In genomic region chr7:28693321-28693966, GRCm38 (mm10) we compare ENCODE assay signal across 8 mouse cellular contexts. TPM values are rescaled to one million over a fixed set of nuclear protein-coding genes. Genes with fewer than 3 reads are reported as not detected.
A peak's percentile ranks its signal among the peaks of the same experiment; 100 is the strongest.
DNase-seq lines count a peak whose midpoint lies in the region; ATAC-seq and TF ChIP-seq lines count a peak whose summit lies in the region.

No protein-coding gene starts in this region.

- no peaks in the 10 kb centered on the region for H3K36me3 ChIP-seq in hindbrain, embryonic 11.5 days (ENCODE audit: control insufficient read depth, insufficient read depth, low read length)
- no peaks in the 10 kb centered on the region for H3K36me3 ChIP-seq in lung, embryonic 16.5 days (ENCODE audit: control insufficient read depth, insufficient read depth, low read length)
- H3K36me3 ChIP-seq in thymus, adult 2 months (ENCODE audit: control insufficient read depth, insufficient read depth, low read length) = no peaks in the 10 kb centered on the region

- under 1% methylated on average over 38 of the region's 38 CpGs for WGBS in cerebellum, adult 2 months
- under 1% methylated on average over 35 of the region's 38 CpGs for WGBS in hindbrain, embryonic 11.5 days
- under 1% methylated on average over 36 of the region's 38 CpGs for WGBS in lung, embryonic 16.5 days
- 5% methylated on average over 38 of the region's 38 CpGs for WGBS in thymus, adult 2 months

- H3K9me3 ChIP-seq in hindbrain, embryonic 11.5 days (ENCODE audit: control insufficient read depth, low read length) = no peaks in the 10 kb centered on the region
- H3K9me3 ChIP-seq in lung, embryonic 16.5 days (ENCODE audit: control insufficient read depth, low read length) = no peaks in the 10 kb centered on the region

- TF ChIP-seq CTCF in cerebellum, adult 2 months (IDR thresholded peaks at IDR 0.05; ENCODE audit: borderline replicate concordance, insufficient read depth, low read depth, low read length) = no peak
- peak; percentile 16; the same call in 1 of the 2 replicates for TF ChIP-seq CTCF in thymus, adult 2 months (IDR thresholded peaks at IDR 0.05; ENCODE audit: borderline replicate concordance, control insufficient read depth, extremely low read depth, insufficient read depth, low read length, poor library complexity)

- H3K27ac ChIP-seq in cerebellum, adult 2 months (ENCODE audit: insufficient read depth, low read length) = peak overlapping the region; percentile 72
- 0 out of 2 replicates have a peak overlapping the region, but pooled peaks have one; percentile 30 for H3K27ac ChIP-seq in hindbrain, embryonic 11.5 days (ENCODE audit: low read depth, low read length)
- H3K27ac ChIP-seq in lung, embryonic 16.5 days (ENCODE audit: low read length) = no peak overlapping the region
- H3K27ac ChIP-seq in thymus, adult 2 months (ENCODE audit: control insufficient read depth, insufficient read depth, low read length) = no peak overlapping the region

- no peaks in the 10 kb centered on the region for H3K4me1 ChIP-seq in cerebellum, adult 2 months (ENCODE audit: control insufficient read depth, insufficient read depth, low read length)
- H3K4me1 ChIP-seq in hindbrain, embryonic 11.5 days (replicated peaks; ENCODE audit: control insufficient read depth, insufficient read depth, low read length) = peaks cover 2% of the 10 kb centered on the region; the same call in 1 of the 2 replicates
- H3K4me1 ChIP-seq in lung, embryonic 16.5 days (replicated peaks; ENCODE audit: control insufficient read depth, insufficient read depth, low read length) = 0 out of 2 replicates have a peak, but pooled peaks cover 7% of the 10 kb centered on the region
- peaks cover 16% of the 10 kb centered on the region for H3K4me1 ChIP-seq in thymus, adult 2 months (replicated peaks; ENCODE audit: control insufficient read depth, insufficient read depth, low read length)

- peak; percentile 89 for TF ChIP-seq POLR2A in cerebellum, adult 2 months (IDR thresholded peaks at IDR 0.05; ENCODE audit: borderline replicate concordance, insufficient read depth, low read length)
- TF ChIP-seq POLR2A in thymus, adult 2 months (IDR thresholded peaks at IDR 0.05; ENCODE audit: control insufficient read depth, extremely low read depth, insufficient read depth, low read length, poor library complexity) = no peak

- H3K4me3 ChIP-seq in cerebellum, adult 2 months (replicated peaks; ENCODE audit: insufficient read depth, low read depth, low read length) = peak overlapping the region; percentile 62
- peak overlapping the region; percentile 47 for H3K4me3 ChIP-seq in hindbrain, embryonic 11.5 days (ENCODE audit: low read depth, low read length)
- peak overlapping the region; percentile 64 for H3K4me3 ChIP-seq in lung, embryonic 16.5 days (ENCODE audit: low read length)
- H3K4me3 ChIP-seq in thymus, adult 2 months (ENCODE audit: control insufficient read depth, insufficient read depth, low read length) = peak overlapping the region; percentile 40

- H3K9ac ChIP-seq in hindbrain, embryonic 11.5 days (ENCODE audit: low read depth, low read length) = peak overlapping the region; percentile 56; the same call in 1 of the 2 replicates
- H3K9ac ChIP-seq in lung, embryonic 16.5 days (ENCODE audit: low read length) = peak overlapping the region; percentile 63

- DNase-seq in Muller cell, postnatal 12 days (ENCODE audit: inconsistent ontology term) = peak; percentile 88
- DNase-seq in cerebellum, adult 2 months = peak; percentile 95 to 97
- peak; percentile 78 for DNase-seq in forelimb bud, embryonic 11.5 days (ENCODE audit: low read depth, low spot score)
- DNase-seq in hindbrain, embryonic 11.5 days (ENCODE audit: low spot score) = peak; percentile 81
- peak; percentile 55 to 64 for DNase-seq in layer of hippocampus, postnatal 10 days (ENCODE audit: low spot score in 2 of 2)
- peak; percentile 31 for DNase-seq in ovary, postnatal 10 days (ENCODE audit: low spot score)
- DNase-seq in thymus, adult 2 months = peak; percentile 87

- H3K4me2 ChIP-seq in hindbrain, embryonic 11.5 days (replicated peaks; ENCODE audit: low read depth, low read length) = peak overlapping the region; percentile 85
- peak overlapping the region; percentile 86 for H3K4me2 ChIP-seq in lung, embryonic 16.5 days (ENCODE audit: low read depth, low read length)

- ATAC-seq in hindbrain, embryonic 11.5 days (ENCODE audit: low FRiP score) = peak; percentile 83
- peak; percentile 91 for ATAC-seq in lung, embryonic 16.5 days (ENCODE audit: low read depth)

- no peaks in the 10 kb centered on the region for H3K27me3 ChIP-seq in cerebellum, adult 2 months (ENCODE audit: control insufficient read depth, insufficient read depth, low read length)
- H3K27me3 ChIP-seq in hindbrain, embryonic 11.5 days (ENCODE audit: control insufficient read depth, insufficient read depth, low read length) = peaks cover 4% of the 10 kb centered on the region; the same call in 1 of the 2 replicates
- no peaks in the 10 kb centered on the region; the same call in 1 of the 2 replicates for H3K27me3 ChIP-seq in lung, embryonic 16.5 days (ENCODE audit: control insufficient read depth, insufficient read depth, low read depth, low read length)
- no peaks in the 10 kb centered on the region for H3K27me3 ChIP-seq in thymus, adult 2 months (ENCODE audit: control insufficient read depth, insufficient read depth, low read length)

RNA-seq across cellular contexts. Expression of gene Fbxo27, which starts 0.8 kb away (rescaled TPM):
- 66.4 and 68.8 TPM in 2 replicates for polyA plus RNA-seq in cerebellum, adult 2 months (2012; rRNA removed)
- polyA plus RNA-seq in hindbrain, embryonic 11.5 days (2014; fragmentation: Nextera tagmentation; extraction: Ambion mirVana) = 5.1 and 5.5 TPM in 2 replicates
- 10 to 100 TPM; 16.2 to 19.8 TPM for total RNA-seq in layer of hippocampus, postnatal 10 days (2021)
- polyA plus RNA-seq in lung, embryonic 16.5 days (2015; fragmentation: Nextera tagmentation; extraction: Ambion mirVana) = 5.2 and 6.9 TPM in 2 replicates
- 19.1 and 26.5 TPM in 2 replicates for polyA plus RNA-seq in thymus, adult 2 months (2012; rRNA removed)

RNA-seq across cellular contexts. Expression of gene Fbxo17, which starts 23.2 kb away (rescaled TPM):
- 6.7 TPM in 2 replicates for polyA plus RNA-seq in cerebellum, adult 2 months (2012; rRNA removed)
- polyA plus RNA-seq in hindbrain, embryonic 11.5 days (2014; fragmentation: Nextera tagmentation; extraction: Ambion mirVana) = 8.5 and 9.4 TPM in 2 replicates
- 1 to 10 TPM; 2.0 to 2.2 TPM for total RNA-seq in layer of hippocampus, postnatal 10 days (2021)
- 13.9 and 15.8 TPM in 2 replicates for polyA plus RNA-seq in lung, embryonic 16.5 days (2015; fragmentation: Nextera tagmentation; extraction: Ambion mirVana)
- polyA plus RNA-seq in thymus, adult 2 months (2012; rRNA removed) = 5.0 and 6.2 TPM in 2 replicates

RNA-seq across cellular contexts. Expression of gene Mrps12, which starts 48.2 kb away (rescaled TPM):
- polyA plus RNA-seq in cerebellum, adult 2 months (2012; rRNA removed) = 101 and 113 TPM in 2 replicates
- polyA plus RNA-seq in hindbrain, embryonic 11.5 days (2014; fragmentation: Nextera tagmentation; extraction: Ambion mirVana) = 131 and 132 TPM in 2 replicates
- total RNA-seq in layer of hippocampus, postnatal 10 days (2021) = 10 to 100 TPM; 45.7 to 52.1 TPM
- polyA plus RNA-seq in lung, embryonic 16.5 days (2015; fragmentation: Nextera tagmentation; extraction: Ambion mirVana) = 120 TPM in 2 replicates
- polyA plus RNA-seq in thymus, adult 2 months (2012; rRNA removed) = 74.4 and 84.5 TPM in 2 replicates

RNA-seq across cellular contexts. Expression of gene Sars2, which starts 48.3 kb away (rescaled TPM):
- 21.5 and 23.8 TPM in 2 replicates for polyA plus RNA-seq in cerebellum, adult 2 months (2012; rRNA removed)
- 27.2 and 27.7 TPM in 2 replicates for polyA plus RNA-seq in hindbrain, embryonic 11.5 days (2014; fragmentation: Nextera tagmentation; extraction: Ambion mirVana)
- total RNA-seq in layer of hippocampus, postnatal 10 days (2021) = 10 to 100 TPM; 14.1 to 17.2 TPM
- 24.1 and 25.8 TPM in 2 replicates for polyA plus RNA-seq in lung, embryonic 16.5 days (2015; fragmentation: Nextera tagmentation; extraction: Ambion mirVana)
- polyA plus RNA-seq in thymus, adult 2 months (2012; rRNA removed) = 63.2 and 63.9 TPM in 2 replicates

Comparison
In these comparisons a context has a peak if more than half of its experiments do, and no peak if none do; other contexts are left out.
1. DNase-seq: peak in every context shown above with its lines; median percentile 96 in cerebellum, adult 2 months; 88 in Muller cell, postnatal 12 days; 87 in thymus, adult 2 months; 81 in hindbrain, embryonic 11.5 days; 78 in forelimb bud, embryonic 11.5 days; 60 in layer of hippocampus, postnatal 10 days; 31 in ovary, postnatal 10 days.
2. H3K27ac ChIP-seq: peak in cerebellum, adult 2 months (single experiment) and hindbrain, embryonic 11.5 days (single experiment); none in lung, embryonic 16.5 days (single experiment) and thymus, adult 2 months (single experiment).
3. Peak in every context shown above with its lines, with median percentiles within 50 percentile points of each other: H3K4me3 ChIP-seq.